Mouse (Mus musculus): Measurements from ENCODE around the gene Asic2. TPM values are rescaled to one million over a fixed set of nuclear protein-coding genes. Genes with fewer than 3 reads are reported as not detected.

Asic2 gene
- polyA plus RNA-seq, 1 experiment from 2014 or later, result 3.7 TPM

GRCm38 (mm10) chr11:81039976-81040375 lies 928.3 kb downstream of the Asic2 start:
- no peak overlapping the region for H3K27ac ChIP-seq
- ATAC-seq (replicated peaks; ENCODE audit: low FRiP score), result no peak
- H3K27me3 ChIP-seq, result no peaks in the 10 kb centered on the region; the same call in 1 of the 2 replicates
- 54% methylated on average over 5 of the region's 5 CpGs for WGBS
- H3K4me1 ChIP-seq, result peaks cover 12% of the 10 kb centered on the region
- H3K9ac ChIP-seq, result no peak overlapping the region
- no peaks in the 10 kb centered on the region for H3K9me3 ChIP-seq (replicated peaks)
- H3K4me3 ChIP-seq (replicated peaks), result no peak overlapping the region
- H3K4me2 ChIP-seq, result no peak overlapping the region
- no peaks in the 10 kb centered on the region for H3K36me3 ChIP-seq

GRCm38 (mm10) chr11:81032151-81032550 lies 936.1 kb downstream of the Asic2 start:
- Histone ChIP-seq H3K27me3 (no peaks in the 10 kb centered on the region), H3K27ac (no peak overlapping the region), H3K4me1 (no peaks in the 10 kb centered on the region), H3K9ac (no peak overlapping the region), H3K4me2 (no peak overlapping the region), H3K36me3 (no peaks in the 10 kb centered on the region), H3K4me3 (replicated peaks) (no peak overlapping the region), H3K9me3 (replicated peaks) (no peaks in the 10 kb centered on the region)
- no peak for ATAC-seq (replicated peaks; ENCODE audit: low FRiP score)
- 74% methylated on average over 3 of the region's 3 CpGs for WGBS

DNA sequence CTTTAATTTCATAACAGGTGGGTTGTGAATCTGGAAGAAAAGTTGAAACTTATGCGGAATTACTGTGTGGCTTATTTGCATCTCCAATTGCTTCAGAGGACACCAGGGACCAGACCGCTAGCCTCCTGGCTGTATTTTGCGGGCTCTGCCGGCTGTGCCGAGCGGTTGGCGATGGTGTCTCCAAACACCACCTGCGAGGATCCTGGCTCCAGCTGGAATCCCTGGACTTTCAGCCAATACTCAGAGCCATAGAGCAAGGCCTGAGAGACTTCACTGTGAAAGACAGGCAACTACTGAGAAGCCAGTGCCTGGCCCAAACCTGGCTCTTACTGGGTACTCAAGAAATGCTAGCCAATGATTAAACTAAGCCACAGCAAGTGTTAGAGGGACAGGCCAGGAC lies 953.5 kb downstream of the Asic2 start:
- WGBS, result 98% methylated on average over 8 of the region's 8 CpGs
- Histone ChIP-seq H3K9ac (no peak overlapping the region), H3K27ac (no peak overlapping the region), H3K9me3 (replicated peaks) (no peaks in the 10 kb centered on the region; the same call in 1 of the 2 replicates), H3K4me3 (replicated peaks) (no peak overlapping the region), H3K4me1 (no peaks in the 10 kb centered on the region), H3K4me2 (no peak overlapping the region), H3K36me3 (0 out of 2 replicates have a peak, but pooled peaks cover 2% of the 10 kb centered on the region), H3K27me3 (no peaks in the 10 kb centered on the region)
- no peak for ATAC-seq (replicated peaks; ENCODE audit: low FRiP score)

GRCm38 (mm10) chr11:81013501-81013900 lies 954.8 kb downstream of the Asic2 start:
- Histone ChIP-seq H3K4me2 (no peak overlapping the region), H3K9ac (no peak overlapping the region)

DNA sequence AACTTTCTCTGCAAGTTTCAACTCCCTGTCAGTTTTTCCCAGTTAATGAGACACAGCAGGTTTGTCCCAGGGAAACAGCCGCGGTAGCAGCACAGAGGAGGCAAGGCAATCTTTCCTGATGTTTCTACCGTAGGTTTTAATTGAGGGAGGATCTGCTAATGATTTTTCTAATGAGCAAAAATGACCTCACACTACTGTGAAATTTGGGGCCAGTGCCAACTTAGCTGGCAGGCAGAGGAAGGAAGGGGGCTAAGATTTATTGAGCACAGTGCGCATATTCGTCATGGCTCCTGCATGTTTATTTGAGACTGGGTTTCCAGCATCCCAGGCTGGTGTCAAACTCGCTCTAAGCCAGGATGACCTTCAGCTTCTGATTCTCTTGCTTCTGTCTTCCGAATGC lies 957.5 kb downstream of the Asic2 start:
- no peak for ATAC-seq (replicated peaks; ENCODE audit: low FRiP score)
- H3K4me3 ChIP-seq (replicated peaks), result no peak overlapping the region
- H3K27ac ChIP-seq, result no peak overlapping the region
- H3K4me2 ChIP-seq, result no peak overlapping the region
- 33% methylated on average over 7 of the region's 7 CpGs for WGBS
- H3K27me3 ChIP-seq, result no peaks in the 10 kb centered on the region
- H3K36me3 ChIP-seq, result 0 out of 2 replicates have a peak, but pooled peaks cover 2% of the 10 kb centered on the region
- no peaks in the 10 kb centered on the region for H3K4me1 ChIP-seq
- H3K9ac ChIP-seq, result no peak overlapping the region
- no peaks in the 10 kb centered on the region; the same call in 1 of the 2 replicates for H3K9me3 ChIP-seq (replicated peaks)

More at GRCm38 (mm10) chr11:81013501-81013900, 954.8 kb downstream of the Asic2 start:
- H3K4me3 ChIP-seq (replicated peaks), result no peak overlapping the region
- H3K36me3 ChIP-seq, result 0 out of 2 replicates have a peak, but pooled peaks cover 2% of the 10 kb centered on the region
- no peak for ATAC-seq (replicated peaks; ENCODE audit: low FRiP score)
- no peak overlapping the region for H3K27ac ChIP-seq
- no peaks in the 10 kb centered on the region for H3K4me1 ChIP-seq
- H3K9me3 ChIP-seq (replicated peaks), result no peaks in the 10 kb centered on the region; the same call in 1 of the 2 replicates
- 93% methylated on average over 6 of the region's 6 CpGs for WGBS
- H3K27me3 ChIP-seq, result no peaks in the 10 kb centered on the region

DNA sequence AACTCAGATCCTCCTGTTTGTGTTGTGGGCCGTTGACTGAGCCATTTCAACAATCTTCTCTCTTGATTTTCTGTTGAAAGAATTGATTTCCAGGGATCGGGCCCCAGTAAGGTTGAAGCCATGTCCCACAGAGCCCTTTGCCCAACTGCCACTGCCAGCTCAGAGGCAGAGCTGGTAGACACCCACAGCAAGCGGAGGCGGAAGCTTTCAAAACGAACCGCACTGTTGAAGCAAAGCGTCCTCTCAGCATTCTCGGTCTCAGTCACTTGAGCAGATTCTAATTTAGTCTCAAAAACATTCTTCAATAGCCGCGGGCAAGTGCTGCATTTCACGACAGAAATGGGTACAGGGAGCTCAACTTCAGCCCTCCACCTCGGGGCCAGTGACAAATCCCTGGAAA lies 958.9 kb downstream of the Asic2 start:
- 89% methylated on average over 12 of the region's 12 CpGs for WGBS
- H3K27me3 ChIP-seq, result no peaks in the 10 kb centered on the region
- ATAC-seq (replicated peaks; ENCODE audit: low FRiP score), result no peak
- no peaks in the 10 kb centered on the region for H3K36me3 ChIP-seq
- no peak overlapping the region for H3K9ac ChIP-seq
- no peak overlapping the region for H3K27ac ChIP-seq
- no peaks in the 10 kb centered on the region for H3K9me3 ChIP-seq (replicated peaks)
- no peaks in the 10 kb centered on the region for H3K4me1 ChIP-seq
- H3K4me3 ChIP-seq (replicated peaks), result no peak overlapping the region
- no peak overlapping the region for H3K4me2 ChIP-seq

DNA sequence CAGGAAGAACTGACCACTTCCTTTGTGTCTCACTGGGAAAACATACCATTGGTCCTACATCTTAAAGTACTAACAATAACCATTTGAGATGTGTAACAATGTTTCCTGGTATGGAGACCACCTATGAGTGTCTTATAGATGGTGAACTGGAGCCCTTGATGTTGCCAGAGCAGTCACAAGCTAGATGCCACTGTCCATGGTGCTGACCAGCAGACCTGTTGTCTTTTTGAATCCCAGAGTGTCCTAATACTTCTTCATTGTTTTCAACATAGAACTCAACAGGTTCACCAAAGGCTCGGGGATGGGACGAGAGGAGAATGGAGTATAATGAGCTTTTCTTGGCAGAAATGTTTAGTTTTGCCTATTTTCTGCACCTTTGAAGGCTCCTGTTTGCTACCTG lies 962.4 kb downstream of the Asic2 start:
- no peak overlapping the region for H3K9ac ChIP-seq
- H3K4me3 ChIP-seq (replicated peaks), result no peak overlapping the region
- no peaks in the 10 kb centered on the region for H3K9me3 ChIP-seq (replicated peaks)
- no peaks in the 10 kb centered on the region for H3K27me3 ChIP-seq
- 64% methylated on average over 2 of the region's 2 CpGs for WGBS
- no peak overlapping the region for H3K4me2 ChIP-seq
- no peaks in the 10 kb centered on the region for H3K36me3 ChIP-seq
- peaks cover 4% of the 10 kb centered on the region for H3K4me1 ChIP-seq
- ATAC-seq (replicated peaks; ENCODE audit: low FRiP score), result no peak
- H3K27ac ChIP-seq, result no peak overlapping the region

GRCm38 (mm10) chr11:81002769-81003430 lies 965.4 kb downstream of the Asic2 start:
- H3K4me2 ChIP-seq, result no peak overlapping the region
- no peaks in the 10 kb centered on the region for H3K36me3 ChIP-seq
- H3K9ac ChIP-seq, result no peak overlapping the region
- no peaks in the 10 kb centered on the region for H3K9me3 ChIP-seq (replicated peaks)
- WGBS, result 25% methylated on average over 10 of the region's 10 CpGs
- H3K27ac ChIP-seq, result no peak overlapping the region
- H3K4me1 ChIP-seq, result peaks cover 4% of the 10 kb centered on the region
- no peak overlapping the region for H3K4me3 ChIP-seq (replicated peaks)
- no peaks in the 10 kb centered on the region for H3K27me3 ChIP-seq
- ATAC-seq (replicated peaks; ENCODE audit: low FRiP score), result no peak

DNA sequence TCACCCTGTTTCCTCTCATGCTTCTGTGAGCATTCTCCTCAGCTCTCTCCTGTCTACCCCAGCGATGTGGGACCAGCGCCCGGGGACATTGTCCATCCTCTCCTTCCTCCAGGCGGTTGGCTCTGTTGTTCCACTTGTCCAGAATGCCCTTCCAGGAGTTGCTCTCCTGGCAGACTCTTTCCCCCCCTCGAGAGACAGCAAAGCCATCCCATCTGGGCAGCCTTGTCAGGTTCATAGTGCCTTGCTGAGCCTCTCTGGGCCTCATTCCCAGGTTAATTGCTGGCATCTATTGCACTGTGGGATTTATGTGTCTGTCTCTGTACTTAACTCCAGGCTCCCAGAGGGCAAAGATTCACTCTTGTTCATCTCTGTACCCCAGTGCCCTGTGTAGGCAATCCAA lies 972.6 kb downstream of the Asic2 start:
- Histone ChIP-seq H3K4me3 (replicated peaks) (no peak overlapping the region), H3K9me3 (replicated peaks) (no peaks in the 10 kb centered on the region), H3K27ac (no peak overlapping the region), H3K4me1 (no peaks in the 10 kb centered on the region), H3K9ac (no peak overlapping the region), H3K27me3 (no peaks in the 10 kb centered on the region), H3K4me2 (no peak overlapping the region), H3K36me3 (no peaks in the 10 kb centered on the region)
- ATAC-seq (replicated peaks; ENCODE audit: low FRiP score), result no peak
- WGBS, result 80% methylated on average over 5 of the region's 5 CpGs

GRCm38 (mm10) chr11:80983530-80983929 lies 984.7 kb downstream of the Asic2 start:
- no peak overlapping the region for H3K27ac ChIP-seq
- H3K4me2 ChIP-seq, result no peak overlapping the region
- no peaks in the 10 kb centered on the region for H3K9me3 ChIP-seq (replicated peaks)
- WGBS, result 72% methylated on average over 5 of the region's 5 CpGs
- H3K9ac ChIP-seq, result no peak overlapping the region
- H3K27me3 ChIP-seq, result no peaks in the 10 kb centered on the region
- no peak for ATAC-seq (replicated peaks; ENCODE audit: low FRiP score)
- H3K4me3 ChIP-seq (replicated peaks), result no peak overlapping the region
- peaks cover 11% of the 10 kb centered on the region for H3K4me1 ChIP-seq
- no peaks in the 10 kb centered on the region for H3K36me3 ChIP-seq

GRCm38 (mm10) chr11:80976239-80976855 lies 991.9 kb downstream of the Asic2 start:
- 36% methylated on average over 9 of the region's 9 CpGs for WGBS
- Histone ChIP-seq H3K9me3 (replicated peaks) (no peaks in the 10 kb centered on the region), H3K9ac (no peak overlapping the region), H3K4me2 (no peak overlapping the region), H3K4me1 (peaks cover 10% of the 10 kb centered on the region; the same call in 1 of the 2 replicates), H3K27ac (no peak overlapping the region), H3K4me3 (replicated peaks) (no peak overlapping the region), H3K36me3 (no peaks in the 10 kb centered on the region), H3K27me3 (no peaks in the 10 kb centered on the region)
- no peak for ATAC-seq (replicated peaks; ENCODE audit: low FRiP score)

GRCm38 (mm10) chr11:80974616-80975015 lies 993.6 kb downstream of the Asic2 start:
- Histone ChIP-seq H3K27ac (no peak overlapping the region), H3K36me3 (no peaks in the 10 kb centered on the region), H3K9ac (no peak overlapping the region), H3K4me1 (peaks cover 10% of the 10 kb centered on the region; the same call in 1 of the 2 replicates), H3K9me3 (replicated peaks) (no peaks in the 10 kb centered on the region), H3K4me2 (no peak overlapping the region), H3K27me3 (no peaks in the 10 kb centered on the region), H3K4me3 (replicated peaks) (no peak overlapping the region)
- 88% methylated on average over 5 of the region's 5 CpGs for whole genome bisulfite sequencing
- ATAC-seq (replicated peaks; ENCODE audit: low FRiP score), result no peak
